Mouse (Mus musculus) G1E (cell line): ENCODE results near the gene Aldh1a1. TPM values are rescaled to one million over a fixed set of nuclear protein-coding genes. Genes with fewer than 3 reads are reported as not detected.
A peak's percentile ranks its signal among the peaks of the same experiment; 100 is the strongest.

ENCODE experiments used
- ATAC-seq: 2 replicates; pipeline ENCODE4 v1.8.0; 2016; ENCODE audit warnings: mild to moderate bottlenecking; ENCODE audit not compliant: insufficient number of reproducible peaks, poor library complexity, low FRiP score, severe bottlenecking; ENCODE audit errors: extremely low read depth
- DNase-seq: peaks from one replicate; pipeline ENCODE4 v3.0.0; 2012; ENCODE audit warnings: low spot score
- H3K27me3 ChIP-seq: 2 replicates; pipeline ENCODE4 v1.6.1; 2012; ENCODE audit warnings: mild to moderate bottlenecking, low read length, inconsistent platforms; ENCODE audit not compliant: insufficient read depth
- H3K36me3 ChIP-seq: replicated peaks from 2 replicates; pipeline ENCODE3; 2012; ENCODE audit warnings: mild to moderate bottlenecking, inconsistent platforms
- H3K4me1 ChIP-seq: 2 replicates; pipeline ENCODE4 v1.6.1; 2012; ENCODE audit warnings: low read depth, low read length, inconsistent platforms, mixed read lengths; ENCODE audit not compliant: insufficient read depth
- H3K4me3 ChIP-seq: 2 replicates; pipeline ENCODE4 v1.5.1; 2012; ENCODE audit warnings: low read depth, mild to moderate bottlenecking, inconsistent platforms, low read length, moderate library complexity, mixed read lengths
- H3K9me3 ChIP-seq: replicated peaks from 2 replicates; pipeline ENCODE4 v1.6.1; 2012; ENCODE audit warnings: inconsistent platforms
- CTCF ChIP-seq: IDR thresholded peaks from 2 replicates; pipeline ENCODE4 v1.5.1; 2012; ENCODE audit warnings: low read depth, low read length, inconsistent platforms, mixed read lengths
- GATA1 ChIP-seq: IDR thresholded peaks from 2 replicates; pipeline ENCODE4 v1.6.1; 2012; ENCODE audit warnings: borderline replicate concordance, low read length, inconsistent platforms, mixed read lengths
- GATA2 ChIP-seq: IDR thresholded peaks from 2 replicates; pipeline ENCODE4 v1.6.1; 2012; ENCODE audit warnings: low read depth, low read length, inconsistent platforms, borderline replicate concordance
- POLR2AphosphoS5 ChIP-seq: IDR thresholded peaks from 2 replicates; pipeline ENCODE4 v1.6.1; 2012; ENCODE audit warnings: low read depth, low read length, inconsistent platforms; ENCODE audit not compliant: insufficient replicate concordance
- TAL1 ChIP-seq: conservative IDR thresholded peaks from 2 replicates; pipeline ENCODE4 v1.6.1; 2012; ENCODE audit warnings: low read depth, low read length, inconsistent platforms, mixed read lengths
- polyA plus RNA-seq: library from polyadenylated mRNA; stranded (reverse); fragments of >175 nt; gene quantifications from 2 replicates; pipeline ENCODE4 v1.2.3, GENCODE M21; 2012
- total RNA-seq, 2 experiments: library from RNA; stranded (forward) in 1 of 2; stranded (reverse) in 1 of 2; fragments of 200-1000 nt in 1 of 2; fragments of >200 nt in 1 of 2; fragmentation: Nextera tagmentation in 1 of 2; gene quantifications; 2 replicates each; pipeline ENCODE4 v1.2.3; 2014 to 2017

The Aldh1a1 gene
- total and polyA plus RNA-seq, 3 experiments = 0.11 TPM; not detected in 2

- DNase-seq = no peak
- no peak for TF ChIP-seq GATA2
- no peak for TF ChIP-seq TAL1
- no peak for TF ChIP-seq GATA1
- TF ChIP-seq POLR2AphosphoS5 = no peak
- no peak for TF ChIP-seq CTCF
- peak; percentile 81 for ATAC-seq
- Histone ChIP-seq H3K4me3 (no peak overlapping the region), H3K27me3 (no peaks in the 10 kb centered on the region), H3K4me1 (peaks cover 12% of the 10 kb centered on the region; the same call in 1 of the 2 replicates), H3K9me3 (no peaks in the 10 kb centered on the region), H3K36me3 (no peaks in the 10 kb centered on the region)
These were observed 66.4 kb downstream of the Aldh1a1 start for GRCm38 (mm10) chr19:20558952-20559351.

DNA sequence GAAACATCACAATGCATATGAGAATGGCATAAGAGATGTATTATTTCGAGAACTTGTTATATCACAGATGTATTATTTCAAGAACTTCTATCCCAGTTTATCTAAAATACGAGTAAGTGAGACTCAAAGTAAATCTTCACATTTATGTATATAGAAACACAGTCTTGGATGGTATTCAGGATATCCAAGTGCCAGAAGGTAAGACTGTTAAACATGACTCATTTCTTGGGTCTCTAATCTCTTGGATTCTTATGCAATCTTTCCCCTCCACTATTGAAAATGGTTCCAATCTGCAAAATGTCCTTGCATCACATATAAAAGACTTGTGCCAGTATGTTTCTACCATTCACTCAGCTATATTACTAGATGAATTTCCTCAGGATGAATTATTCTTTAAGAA, 67.4 kb downstream of the Aldh1a1 start:
- ATAC-seq (no peak), DNase-seq (no peak)
- no peaks in the 10 kb centered on the region for H3K36me3 ChIP-seq
- TF ChIP-seq GATA2 (no peak), CTCF (no peak), POLR2AphosphoS5 (no peak), TAL1 (no peak), GATA1 (no peak)
- peaks cover 12% of the 10 kb centered on the region; the same call in 1 of the 2 replicates for H3K4me1 ChIP-seq
- H3K27me3 ChIP-seq = no peaks in the 10 kb centered on the region
- no peaks in the 10 kb centered on the region for H3K9me3 ChIP-seq
- no peak overlapping the region for H3K4me3 ChIP-seq

GRCm38 (mm10) chr19:20562396-20562795, 69.9 kb downstream of the Aldh1a1 start:
- Histone ChIP-seq H3K27me3 (no peaks in the 10 kb centered on the region), H3K4me1 (peaks cover 13% of the 10 kb centered on the region; the same call in 1 of the 2 replicates), H3K4me3 (no peak overlapping the region), H3K9me3 (no peaks in the 10 kb centered on the region), H3K36me3 (no peaks in the 10 kb centered on the region)
- DNase-seq (no peak), ATAC-seq (no peak)
- TF ChIP-seq POLR2AphosphoS5 (no peak), GATA2 (no peak), CTCF (no peak), TAL1 (no peak)

GRCm38 (mm10) chr19:20566294-20566693, 73.8 kb downstream of the Aldh1a1 start:
- H3K36me3 ChIP-seq = no peaks in the 10 kb centered on the region
- H3K4me3 ChIP-seq = no peak overlapping the region
- peaks cover 3% of the 10 kb centered on the region; the same call in 1 of the 2 replicates for H3K4me1 ChIP-seq
- no peaks in the 10 kb centered on the region for H3K27me3 ChIP-seq
- ATAC-seq (no peak), DNase-seq (no peak)
- TF ChIP-seq CTCF (no peak), POLR2AphosphoS5 (no peak), GATA2 (no peak), TAL1 (no peak), GATA1 (no peak)
- no peaks in the 10 kb centered on the region for H3K9me3 ChIP-seq

DNA sequence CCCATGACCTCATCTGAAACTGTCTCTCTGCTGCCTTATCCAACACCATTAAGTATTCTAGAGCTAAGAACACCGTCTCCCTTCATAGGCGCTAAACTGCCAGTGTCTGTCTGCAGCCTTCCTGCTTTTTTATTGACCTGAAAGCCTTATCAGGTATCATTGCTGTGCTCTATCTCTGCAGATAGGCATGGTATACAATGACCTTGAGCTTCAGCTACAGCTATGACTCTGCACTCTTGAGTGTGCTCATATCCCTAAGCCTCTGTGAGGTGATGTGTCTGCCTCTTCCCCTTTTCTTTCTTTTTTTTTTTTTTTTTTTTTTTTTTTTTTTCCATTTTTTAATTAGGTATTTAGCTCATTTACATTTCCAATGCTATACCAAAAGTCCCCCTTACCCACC, 74.5 kb downstream of the Aldh1a1 start:
- DNase-seq (no peak), ATAC-seq (peak; percentile 94)
- TF ChIP-seq CTCF (no peak), POLR2AphosphoS5 (no peak), GATA2 (no peak), TAL1 (no peak)
- no peaks in the 10 kb centered on the region for H3K27me3 ChIP-seq
- H3K36me3 ChIP-seq = no peaks in the 10 kb centered on the region
- no peaks in the 10 kb centered on the region for H3K9me3 ChIP-seq
- H3K4me1 ChIP-seq = peaks cover 3% of the 10 kb centered on the region; the same call in 1 of the 2 replicates
- H3K4me3 ChIP-seq = no peak overlapping the region

DNA sequence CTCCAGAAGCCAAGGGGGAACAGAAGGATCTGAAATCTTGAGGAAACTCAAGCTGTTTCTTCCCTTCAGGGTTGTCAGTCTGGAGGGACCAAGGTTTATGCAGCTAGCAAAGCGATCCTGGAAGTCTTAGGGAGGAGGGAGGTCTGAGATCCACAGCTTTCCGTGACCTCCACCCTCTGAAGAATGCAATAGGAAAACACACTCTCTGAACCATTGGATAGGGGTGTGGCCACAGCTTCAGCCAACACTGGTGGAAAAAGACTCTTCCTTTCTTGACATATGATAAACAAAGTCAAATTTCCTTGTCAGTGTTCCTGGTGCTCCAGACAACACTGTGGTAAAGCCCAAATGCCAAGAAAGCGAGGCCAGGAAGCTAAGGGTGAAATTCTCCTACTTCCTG, 84.5 kb downstream of the Aldh1a1 start:
- H3K4me1 ChIP-seq = no peaks in the 10 kb centered on the region
- no peaks in the 10 kb centered on the region for H3K9me3 ChIP-seq
- DNase-seq (no peak), ATAC-seq (no peak)
- no peak for TF ChIP-seq TAL1
- TF ChIP-seq GATA2 = no peak
- no peak for TF ChIP-seq POLR2AphosphoS5
- no peak for TF ChIP-seq CTCF
- no peak for TF ChIP-seq GATA1
- no peaks in the 10 kb centered on the region for H3K27me3 ChIP-seq
- H3K4me3 ChIP-seq = no peak overlapping the region
- H3K36me3 ChIP-seq = no peaks in the 10 kb centered on the region

DNA sequence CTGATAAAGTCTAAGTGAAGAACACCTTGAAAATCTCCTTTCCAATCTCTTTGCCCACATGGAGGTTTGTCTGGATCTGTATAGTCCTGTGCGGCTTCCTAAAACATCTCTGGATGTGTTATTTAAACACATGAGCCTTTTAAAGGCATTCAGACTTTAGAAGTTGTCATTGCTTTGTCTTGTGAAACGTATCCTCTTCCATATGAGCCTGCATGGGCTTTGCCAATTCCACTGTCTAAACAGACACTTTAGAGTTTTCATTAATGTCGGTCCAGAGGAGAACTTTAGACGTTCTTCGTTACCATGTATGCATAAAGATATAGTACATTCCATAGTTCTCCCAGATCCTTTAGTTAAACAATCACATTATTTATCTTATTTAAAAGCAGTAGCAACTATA, 84.9 kb downstream of the Aldh1a1 start:
- Histone ChIP-seq H3K36me3 (no peaks in the 10 kb centered on the region), H3K27me3 (no peaks in the 10 kb centered on the region), H3K4me3 (no peak overlapping the region), H3K9me3 (no peaks in the 10 kb centered on the region), H3K4me1 (no peaks in the 10 kb centered on the region)
- no peak for DNase-seq
- TF ChIP-seq CTCF = no peak
- no peak for TF ChIP-seq POLR2AphosphoS5
- TF ChIP-seq TAL1 = no peak
- TF ChIP-seq GATA1 = no peak
- TF ChIP-seq GATA2 = no peak
- ATAC-seq = no peak
